Mouse (Mus musculus): ENCODE measurements around the gene Yrdc.

Yrdc gene

DNA sequence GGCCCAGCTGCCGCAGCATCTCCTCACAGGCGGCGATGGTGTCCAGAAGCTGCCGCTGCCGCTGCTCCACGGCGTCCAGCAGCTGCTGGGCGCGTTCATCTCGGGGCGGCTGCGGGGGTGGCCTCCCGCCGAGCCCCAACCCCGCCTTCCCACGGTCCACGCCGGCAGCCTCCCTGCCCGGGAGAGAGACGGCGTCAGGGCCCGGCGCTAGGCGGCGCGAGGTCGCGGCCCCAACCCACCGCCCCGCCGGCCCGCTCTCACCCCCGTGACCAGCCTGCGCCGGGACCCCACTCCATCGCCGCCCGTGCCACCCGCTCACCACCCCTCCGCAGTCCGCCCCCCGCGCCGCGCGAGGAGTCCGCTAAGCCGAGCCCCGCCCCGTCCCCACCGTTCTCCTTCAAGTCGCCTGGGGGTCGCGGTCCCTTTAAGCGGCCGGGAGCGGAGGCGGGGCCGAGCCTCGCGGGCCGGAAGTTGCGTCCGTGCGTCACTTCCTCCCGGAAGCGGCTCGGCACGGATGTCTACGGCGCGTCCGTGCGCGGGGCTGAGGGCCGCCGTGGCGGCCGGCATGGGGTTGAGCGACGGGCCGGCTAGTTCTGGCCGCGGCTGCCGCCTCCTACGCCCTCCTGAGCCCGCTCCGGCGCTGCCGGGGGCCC, at the start of gene Yrdc:
TSS of gene Yrdc (plus strand) at position 419 of the 653 bp plus-strand sequence.
- DNase-seq = peak; percentile 97

DNA sequence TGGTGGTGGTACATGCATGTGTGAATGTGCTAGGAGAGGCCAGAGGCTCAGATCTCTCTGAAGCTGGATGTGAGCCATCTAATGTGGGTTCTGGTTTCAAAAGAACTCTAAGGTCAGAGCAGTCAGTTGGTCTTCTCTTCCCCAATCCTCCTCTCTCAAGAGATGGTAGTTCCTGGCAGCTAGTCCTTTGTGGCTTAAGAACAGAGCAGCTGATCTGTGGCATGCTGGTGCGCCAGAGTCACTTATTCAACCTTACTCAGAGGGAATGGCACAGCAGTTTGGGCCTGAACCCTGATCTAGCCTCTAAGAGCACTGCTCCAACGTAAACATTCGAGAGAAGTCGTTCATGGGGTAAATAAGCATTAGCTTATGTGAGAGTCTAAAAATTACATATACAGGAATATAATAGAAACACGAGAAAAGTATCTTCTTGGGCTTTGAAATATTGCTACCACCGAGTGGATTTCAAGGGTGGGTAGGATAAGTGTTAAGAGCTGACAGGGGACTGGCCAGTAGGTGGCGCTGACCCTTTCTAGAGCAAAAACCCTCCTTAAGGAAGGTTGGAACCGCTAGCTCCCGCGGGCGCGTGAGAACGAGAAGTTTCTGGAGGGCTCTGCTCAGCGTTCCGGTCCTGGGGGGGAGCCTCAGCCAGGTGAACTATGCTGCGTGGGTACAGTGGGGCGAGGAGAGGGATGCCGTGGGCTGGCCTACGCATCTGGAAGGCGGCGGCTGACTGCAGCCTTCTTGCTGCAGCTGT, 48.7 kb upstream of the Yrdc start, which contains the start of gene Mtf1:
TSS of gene Mtf1 (plus strand) at position 553 of the 757 bp plus-strand sequence.
- peak; percentile 92 to 96 for DNase-seq

DNA sequence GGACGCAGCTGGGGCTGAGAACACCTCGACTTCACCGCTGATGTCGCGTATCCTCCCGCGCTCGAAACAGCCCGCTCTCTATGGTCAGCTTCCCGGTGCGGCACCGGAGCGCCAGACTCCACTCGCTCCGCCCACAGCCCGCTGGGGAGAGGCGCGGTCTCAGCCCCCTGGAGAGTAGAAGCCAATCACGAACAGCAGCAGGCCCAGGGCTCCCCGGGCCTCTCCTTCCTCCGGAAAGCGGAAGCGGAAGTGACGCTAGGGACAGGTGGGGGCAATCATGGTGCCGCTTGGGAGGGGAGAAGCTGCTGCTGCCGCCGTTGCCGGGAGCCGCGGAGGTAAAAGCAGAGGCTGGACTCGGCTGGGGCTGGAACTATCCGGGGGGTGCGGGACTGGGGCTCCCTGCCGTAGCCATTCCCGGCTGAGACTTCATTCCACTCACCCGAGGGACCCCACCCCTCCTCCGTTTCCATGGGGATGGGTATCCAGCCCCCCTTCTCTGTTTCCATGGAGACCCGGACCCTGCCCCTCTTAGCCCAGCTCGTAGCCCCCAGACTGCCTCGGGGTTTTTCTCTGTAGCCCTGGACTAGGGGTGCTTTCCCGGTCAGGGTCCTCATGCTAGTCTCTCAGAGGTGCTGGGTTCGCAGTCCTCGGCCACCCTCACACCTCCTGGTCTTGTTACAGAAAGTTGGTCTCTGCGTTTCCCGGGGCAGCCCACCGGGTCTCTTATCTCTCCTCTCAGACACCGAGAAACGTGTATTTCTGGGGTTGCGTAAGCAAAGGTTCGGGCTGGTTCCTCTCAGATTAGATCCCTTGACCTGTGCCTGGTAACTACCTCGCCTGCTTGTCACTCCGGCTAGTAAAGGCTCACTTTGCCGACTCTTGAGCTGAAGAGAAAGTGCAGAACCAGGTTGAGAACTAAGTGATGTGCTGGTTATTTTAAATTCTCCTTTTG, 47.9 kb upstream of the Yrdc start:
- DNase-seq = peak; percentile 95 to 96

DNA sequence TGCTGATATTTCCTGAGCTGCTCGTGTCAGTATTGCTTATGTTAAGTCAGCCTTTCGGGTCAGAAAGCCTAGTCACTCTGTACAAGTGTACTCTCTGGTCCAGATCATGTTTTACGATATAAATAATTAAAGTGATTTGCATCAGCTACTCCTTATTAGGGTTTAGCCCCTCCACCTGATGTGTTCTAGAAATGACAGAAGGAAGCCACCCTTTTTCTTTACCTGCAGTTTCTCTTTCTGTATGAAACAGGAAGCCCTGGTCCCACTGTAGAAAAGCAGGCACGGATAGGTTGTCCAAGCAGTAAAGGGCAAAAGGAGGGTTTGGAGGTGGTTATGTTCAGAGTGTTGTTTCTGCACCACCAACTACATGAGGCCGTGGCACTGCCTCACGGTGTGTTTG, 47.1 kb upstream of the Yrdc start:
- DNase-seq = no peak

DNA sequence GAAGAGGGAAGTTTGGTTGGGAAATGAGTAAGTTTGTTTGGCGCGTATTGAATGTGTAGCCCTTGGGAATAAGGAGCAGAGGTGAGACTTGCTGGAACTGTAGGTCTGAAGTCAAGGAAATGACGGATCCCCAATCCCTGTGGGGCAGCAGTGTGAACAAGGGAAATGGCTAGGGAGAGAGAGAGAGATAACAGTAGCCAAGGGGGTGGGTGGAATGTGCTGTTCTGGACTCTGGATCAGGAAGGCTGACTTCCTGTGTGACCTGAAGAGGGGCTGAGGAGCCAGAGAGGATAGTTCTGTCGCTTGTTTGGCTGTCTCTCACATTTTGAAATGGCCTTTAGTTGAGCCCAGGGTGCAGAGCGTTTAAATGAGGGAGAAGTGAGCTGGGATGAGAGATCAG, 42.0 kb upstream of the Yrdc start:
- no peak for DNase-seq

DNA sequence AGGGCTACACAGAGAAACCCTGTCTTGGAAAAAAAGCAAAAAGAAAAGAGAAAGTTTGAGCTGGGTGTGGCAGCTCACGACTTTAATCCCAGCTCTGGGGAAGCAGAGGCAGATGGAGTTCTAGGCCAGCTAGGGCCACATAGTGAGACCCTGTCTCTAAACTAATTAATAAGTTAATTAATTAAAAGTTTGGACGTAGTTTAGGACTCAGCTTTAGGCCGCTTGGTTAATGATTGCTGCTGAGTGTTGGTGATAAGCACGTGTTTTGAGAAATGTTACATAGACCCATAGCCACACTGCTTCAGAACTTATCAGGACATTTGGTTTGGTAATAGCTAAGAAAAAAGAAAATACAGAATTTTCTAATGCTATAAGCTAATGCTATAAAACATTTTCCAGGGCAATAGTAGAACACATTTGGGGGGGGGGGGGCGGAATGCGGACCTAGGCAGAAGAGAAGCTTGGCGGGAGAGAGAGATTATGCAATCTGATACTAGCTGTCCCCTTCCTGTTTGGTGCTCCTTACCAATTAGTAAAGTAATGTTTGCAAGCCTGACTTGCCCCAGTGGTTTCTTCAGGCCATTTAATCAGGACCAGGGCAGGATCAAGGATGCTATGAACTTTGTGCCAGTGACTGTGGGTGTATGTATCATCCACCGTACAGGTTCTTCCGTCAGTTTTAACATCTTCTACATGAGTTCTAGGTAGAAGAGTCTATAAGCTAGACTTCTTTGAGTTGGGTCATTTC, 41.2 kb upstream of the Yrdc start:
- no peak for DNase-seq

DNA sequence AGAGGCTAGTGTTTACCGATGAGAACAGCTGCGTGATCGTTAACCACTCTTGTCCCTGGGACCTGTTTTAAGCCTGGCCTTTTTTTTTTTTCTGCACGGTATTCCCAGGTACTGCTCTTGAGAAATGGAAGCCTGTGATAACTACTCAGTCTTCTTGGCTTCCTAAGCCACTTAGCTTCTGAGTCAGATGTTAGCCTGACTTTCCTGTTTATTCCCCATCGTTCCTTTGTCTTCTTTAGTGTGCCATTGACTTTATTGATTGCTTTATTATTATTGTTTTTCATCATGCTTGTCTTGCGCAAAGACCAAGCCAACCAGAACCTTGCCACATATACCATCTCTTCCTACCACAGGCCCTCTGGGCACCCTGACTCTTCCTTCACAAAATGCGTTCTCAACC, 40.4 kb upstream of the Yrdc start:
- DNase-seq = no peak

DNA sequence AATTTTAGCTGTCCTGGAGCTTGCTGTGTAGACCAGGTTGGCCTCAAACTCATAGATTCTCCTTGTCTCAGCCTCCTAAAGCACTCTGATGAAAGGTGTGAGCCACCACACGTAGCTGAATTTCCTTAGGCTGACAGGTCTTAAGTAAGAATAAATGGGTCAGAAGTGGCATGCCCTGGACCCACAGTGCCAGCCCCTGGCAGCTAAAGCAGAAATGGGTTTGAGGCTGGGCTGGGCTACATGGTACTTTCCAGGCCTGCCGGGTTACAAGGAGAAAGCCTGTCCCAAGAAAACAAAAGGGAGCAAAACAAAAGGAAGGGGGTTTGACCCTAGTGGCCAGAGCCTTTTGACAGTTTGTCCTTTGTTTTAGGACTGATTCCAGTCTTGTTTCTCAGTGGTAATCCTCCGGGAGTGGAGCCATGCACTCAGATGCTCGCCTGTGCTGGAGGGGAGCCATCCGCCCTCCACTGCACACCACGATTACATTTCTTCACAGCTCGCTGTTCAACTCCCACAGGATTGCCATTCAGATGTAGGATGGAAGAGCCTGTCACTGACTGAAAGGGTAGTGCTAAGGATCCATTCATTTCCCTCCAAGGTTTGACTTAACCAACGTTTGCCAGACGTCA, 39.0 kb upstream of the Yrdc start:
- peak; percentile 26 to 56 for DNase-seq

DNA sequence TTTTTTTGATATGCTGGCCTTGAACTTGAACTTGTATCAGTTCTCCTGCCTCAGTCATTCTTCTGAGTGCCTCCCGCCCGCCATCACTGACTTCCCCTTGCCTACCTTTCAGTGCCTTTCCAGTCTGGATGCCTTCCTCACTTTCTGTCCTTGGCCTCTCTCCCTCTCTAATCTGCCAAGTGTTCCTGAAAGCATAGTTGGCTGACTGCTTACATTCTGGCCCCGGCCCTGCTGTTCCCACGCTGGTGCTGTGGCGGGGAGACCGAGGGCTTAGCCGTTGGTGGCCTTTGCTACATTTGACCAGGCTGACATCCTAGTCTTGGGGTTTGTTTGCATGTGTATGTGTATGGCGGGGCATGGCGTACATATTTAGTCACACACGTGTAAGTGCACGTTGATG, 34.6 kb upstream of the Yrdc start:
- peak; percentile 70 to 77 for DNase-seq

DNA sequence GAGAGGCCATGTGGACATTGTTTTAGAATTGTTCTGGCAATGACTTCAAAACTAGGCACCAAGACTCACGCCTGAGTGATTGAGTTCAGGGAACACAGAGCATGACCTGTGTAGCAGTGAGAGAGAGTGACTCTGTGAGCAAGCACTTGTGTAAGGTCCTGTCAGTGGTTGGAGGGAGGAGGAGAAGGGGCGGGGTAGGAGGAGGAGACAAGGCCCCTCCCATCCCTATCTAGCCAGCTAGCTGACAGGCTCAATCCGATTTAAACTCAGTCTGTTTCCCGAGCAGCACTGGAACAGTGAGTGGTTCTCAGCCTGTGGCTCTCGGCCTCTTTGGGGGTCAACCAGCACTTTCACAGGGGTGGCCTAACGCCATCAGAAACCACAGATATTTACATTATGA, 32.7 kb upstream of the Yrdc start:
- no peak for DNase-seq

DNA sequence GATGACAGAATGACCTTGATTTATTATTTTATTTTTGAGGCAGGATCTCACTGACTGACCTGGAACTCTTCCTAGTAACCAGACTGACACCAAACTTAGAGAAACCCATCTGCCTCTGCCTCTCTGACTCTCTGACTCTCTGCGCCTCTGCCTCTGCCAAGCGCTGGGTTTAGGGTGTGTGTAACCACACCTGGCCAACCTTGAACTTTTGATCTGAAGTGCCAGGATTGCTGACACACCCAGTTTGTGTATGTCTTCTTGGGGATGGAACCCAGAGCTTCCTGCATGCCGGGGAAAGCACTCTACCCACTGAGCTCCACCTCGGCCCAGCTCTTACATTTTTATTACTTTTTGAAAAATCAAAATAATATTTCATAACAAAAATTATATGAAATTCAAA, 31.6 kb upstream of the Yrdc start:
- no peak for DNase-seq

DNA sequence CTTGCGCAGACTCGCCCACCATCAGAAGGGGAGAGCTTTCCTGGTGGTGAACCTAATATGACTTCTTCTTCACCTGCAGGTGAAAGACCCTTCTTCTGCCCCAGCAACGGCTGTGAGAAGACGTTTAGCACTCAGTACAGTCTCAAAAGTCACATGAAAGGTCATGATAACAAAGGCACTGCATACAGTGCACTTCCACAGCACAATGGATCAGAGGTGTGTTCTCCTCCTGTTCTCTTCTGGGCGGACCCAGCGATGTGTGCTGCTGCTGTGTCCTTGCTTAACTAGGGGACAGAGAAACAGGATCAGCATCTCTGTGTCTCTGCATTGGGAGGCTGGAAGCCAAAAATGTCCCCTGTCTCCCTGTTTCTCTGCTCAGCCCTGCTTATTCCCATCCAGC, 25.5 kb upstream of the Yrdc start:
- DNase-seq = no peak

DNA sequence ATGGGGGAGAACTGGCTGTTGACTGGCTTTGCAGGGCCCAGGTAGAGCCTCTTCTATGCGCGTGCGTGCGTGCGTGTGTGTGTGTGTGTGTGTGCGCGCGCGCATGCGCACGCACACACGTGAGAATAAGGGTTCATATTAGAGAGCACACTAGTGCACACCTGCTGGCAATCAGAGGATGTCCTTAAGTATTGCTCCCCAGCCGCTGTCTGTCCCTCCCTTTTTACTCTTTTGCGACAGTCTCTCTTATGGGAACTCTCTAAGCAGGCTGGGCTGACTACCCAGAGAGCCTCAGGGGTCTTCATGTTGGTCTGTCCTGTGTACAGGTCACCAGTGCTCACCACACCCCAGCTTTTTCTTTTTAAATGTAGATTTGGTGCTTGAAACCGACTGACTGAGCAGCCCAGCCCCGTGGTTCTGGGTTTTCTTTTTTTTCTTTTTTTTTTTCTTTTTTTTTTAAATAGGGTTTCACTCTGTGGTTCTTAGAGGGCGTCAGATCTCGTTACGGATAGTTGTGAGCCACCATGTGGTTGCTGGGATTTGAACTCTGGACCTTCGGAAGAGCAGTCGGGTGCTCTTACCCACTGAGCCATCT, 25.0 kb upstream of the Yrdc start:
- DNase-seq = no peak

DNA sequence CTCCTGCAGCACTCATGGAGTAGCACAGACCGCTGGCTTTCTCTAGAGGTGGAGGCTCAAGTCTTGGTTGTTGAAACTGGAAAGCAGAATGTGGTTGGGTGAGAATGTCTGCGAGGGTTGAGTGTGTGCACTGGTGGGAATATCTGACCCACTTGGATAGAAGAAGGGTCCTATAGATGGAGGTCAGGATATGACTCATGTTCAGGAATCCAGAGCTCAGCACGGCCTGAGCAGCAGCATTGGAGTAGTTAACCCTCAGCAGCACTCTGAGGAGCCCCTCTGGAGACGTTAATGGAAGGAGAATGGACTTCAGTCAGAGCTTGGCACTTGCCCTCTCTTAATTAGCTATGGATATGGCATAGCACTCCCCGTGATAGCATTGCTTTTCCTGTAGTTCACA, 20.8 kb upstream of the Yrdc start:
- DNase-seq = no peak

DNA sequence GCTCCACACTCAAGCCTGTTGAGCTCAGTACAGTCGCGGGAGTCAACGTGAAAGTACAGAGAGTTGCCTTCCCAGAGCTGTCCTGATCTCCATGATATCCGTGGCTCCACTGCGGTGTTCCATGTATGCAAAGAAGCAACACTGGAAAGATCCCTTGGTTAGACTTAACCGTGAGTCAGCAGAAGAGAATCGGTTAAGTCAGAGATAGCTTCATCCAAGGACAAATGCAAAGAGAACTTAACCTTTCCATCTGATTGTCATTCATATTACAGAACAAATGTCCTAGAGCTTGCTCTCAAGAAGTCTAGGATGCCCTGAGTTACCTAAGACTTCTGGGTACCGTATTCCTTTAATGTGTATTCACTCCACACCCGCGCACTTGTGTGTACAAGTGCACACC, 17.7 kb upstream of the Yrdc start:
- no peak for DNase-seq

DNA sequence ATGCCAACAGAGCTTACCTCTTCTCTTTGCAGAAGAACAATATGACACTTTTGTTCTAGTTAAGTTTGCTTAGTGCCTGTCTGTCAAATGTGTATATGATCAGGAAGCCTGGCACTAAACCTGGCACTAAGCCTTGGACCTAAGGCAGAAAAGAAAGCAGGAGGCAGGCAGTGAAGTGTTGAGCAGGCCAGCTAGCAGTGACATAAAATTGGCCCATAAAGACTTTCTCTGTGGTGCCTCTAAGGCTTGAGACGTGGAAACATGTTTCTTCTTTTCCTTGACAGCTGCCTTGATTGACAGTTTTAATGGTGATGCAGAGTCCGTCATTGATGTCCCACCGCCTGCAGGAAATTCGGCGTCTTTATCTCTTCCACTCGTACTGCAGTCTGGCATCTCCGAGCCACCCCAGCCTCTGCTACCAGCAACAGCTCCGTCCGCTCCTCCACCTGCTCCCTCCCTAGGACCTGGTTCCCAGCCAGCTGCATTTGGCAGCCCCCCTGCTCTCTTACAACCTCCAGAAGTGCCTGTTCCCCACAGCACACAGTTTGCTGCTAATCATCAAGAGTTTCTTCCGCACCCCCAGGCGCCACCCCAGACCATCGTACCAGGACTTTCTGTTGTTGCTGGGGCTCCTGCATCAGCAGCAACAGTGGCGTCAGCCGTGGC, 12.3 kb upstream of the Yrdc start:
- peak; percentile 45 to 56 for DNase-seq

DNA sequence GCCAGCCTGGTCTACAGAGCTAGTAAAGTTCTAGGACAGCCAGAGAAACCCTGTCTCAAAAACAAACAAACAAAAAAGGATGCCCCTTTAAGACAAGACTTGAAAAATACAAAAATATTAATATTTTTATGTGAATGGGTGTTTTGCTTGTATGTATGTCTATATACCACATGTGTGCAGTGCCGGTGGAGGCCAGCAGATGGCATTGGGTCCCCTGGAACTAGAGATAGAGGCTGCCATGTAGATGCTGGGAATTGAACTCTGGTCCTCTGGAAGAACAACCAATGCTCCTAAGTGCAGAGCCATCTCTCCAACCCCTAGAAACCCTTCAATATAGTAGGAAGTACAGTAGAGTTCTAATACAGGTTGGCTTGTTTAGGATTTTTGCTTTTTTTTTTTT, 9.5 kb upstream of the Yrdc start:
- no peak for DNase-seq

DNA sequence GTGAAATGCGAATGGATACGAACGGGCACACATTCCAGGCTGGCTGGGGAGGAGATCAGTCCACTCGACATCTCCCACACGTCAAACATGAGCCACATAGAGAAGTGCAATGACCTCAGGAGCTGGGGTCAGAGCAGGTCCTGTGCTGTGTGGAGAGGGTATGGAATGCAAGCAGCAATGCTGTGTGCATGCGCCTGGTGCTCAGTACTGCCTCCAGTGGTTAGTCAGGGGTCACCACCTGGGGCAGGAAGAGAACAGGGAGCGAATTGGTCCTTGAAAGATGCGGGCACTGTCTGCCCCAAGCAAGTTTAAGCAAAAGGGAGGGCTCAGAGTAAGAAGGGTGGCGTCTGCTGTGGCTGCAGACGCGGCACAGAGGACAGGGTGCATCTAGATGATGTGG, 7.0 kb upstream of the Yrdc start:
- DNase-seq = peak; percentile 55 to 70

DNA sequence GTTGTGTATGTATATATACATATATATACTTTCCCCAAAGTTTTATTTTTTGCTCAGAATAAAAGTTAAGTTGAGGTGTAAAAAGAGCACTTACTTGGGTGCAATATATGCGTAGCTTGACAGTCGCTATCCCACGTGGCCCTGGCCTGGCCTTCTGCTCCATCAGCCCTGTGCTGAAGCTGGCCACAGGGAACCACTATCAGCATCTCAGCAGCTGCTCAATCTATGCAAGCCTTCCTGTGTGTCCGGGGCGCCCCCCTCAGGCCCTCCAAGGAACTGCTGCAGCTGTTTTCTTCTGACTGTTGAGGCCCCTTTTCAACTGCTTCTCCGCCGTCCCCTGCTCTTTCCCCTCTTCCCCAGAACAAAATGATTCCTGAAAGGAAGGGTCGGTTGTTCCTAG, 2.9 kb upstream of the Yrdc start:
- DNase-seq = peak; percentile 90 to 92

DNA sequence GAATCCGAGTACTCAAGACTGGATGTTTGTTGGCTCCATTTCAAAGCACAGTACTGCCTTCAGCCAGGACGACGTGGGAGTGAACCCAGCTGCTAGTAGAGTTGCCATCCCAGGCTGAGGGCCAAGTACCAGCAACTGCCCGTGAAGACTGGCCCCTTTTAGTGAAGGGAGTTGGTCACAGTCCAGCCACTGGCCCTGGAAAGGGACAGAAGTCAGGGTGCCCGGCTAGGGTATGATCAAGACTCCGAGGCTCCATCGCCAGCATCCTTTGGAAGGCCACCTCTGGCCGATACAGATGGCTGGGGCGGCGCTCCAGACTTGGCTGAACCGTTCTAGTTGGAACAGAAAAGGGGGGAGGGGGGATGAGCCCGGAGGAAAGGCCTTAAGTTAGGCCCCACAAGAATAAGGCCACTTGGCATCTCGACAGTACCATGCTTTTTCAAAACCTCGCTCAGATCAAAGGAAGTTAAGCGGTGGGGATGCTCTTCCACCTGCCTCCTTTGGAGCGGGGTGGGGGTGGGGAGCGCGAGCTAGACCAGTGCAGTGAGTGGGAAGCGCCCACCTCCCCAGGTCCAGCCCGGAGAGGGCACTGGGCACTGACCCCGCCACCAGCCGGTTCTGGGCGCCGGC, 733 bp upstream of the Yrdc start:
- DNase-seq = peak; percentile 56 to 67

Measured in cerebellum, postnatal 25 days (tissue).